Mouse (Mus musculus): ENCODE results near the gene Dnah11.
A peak's percentile ranks its signal among the peaks of the same experiment; 100 is the strongest.

Dnah11 gene

DNA sequence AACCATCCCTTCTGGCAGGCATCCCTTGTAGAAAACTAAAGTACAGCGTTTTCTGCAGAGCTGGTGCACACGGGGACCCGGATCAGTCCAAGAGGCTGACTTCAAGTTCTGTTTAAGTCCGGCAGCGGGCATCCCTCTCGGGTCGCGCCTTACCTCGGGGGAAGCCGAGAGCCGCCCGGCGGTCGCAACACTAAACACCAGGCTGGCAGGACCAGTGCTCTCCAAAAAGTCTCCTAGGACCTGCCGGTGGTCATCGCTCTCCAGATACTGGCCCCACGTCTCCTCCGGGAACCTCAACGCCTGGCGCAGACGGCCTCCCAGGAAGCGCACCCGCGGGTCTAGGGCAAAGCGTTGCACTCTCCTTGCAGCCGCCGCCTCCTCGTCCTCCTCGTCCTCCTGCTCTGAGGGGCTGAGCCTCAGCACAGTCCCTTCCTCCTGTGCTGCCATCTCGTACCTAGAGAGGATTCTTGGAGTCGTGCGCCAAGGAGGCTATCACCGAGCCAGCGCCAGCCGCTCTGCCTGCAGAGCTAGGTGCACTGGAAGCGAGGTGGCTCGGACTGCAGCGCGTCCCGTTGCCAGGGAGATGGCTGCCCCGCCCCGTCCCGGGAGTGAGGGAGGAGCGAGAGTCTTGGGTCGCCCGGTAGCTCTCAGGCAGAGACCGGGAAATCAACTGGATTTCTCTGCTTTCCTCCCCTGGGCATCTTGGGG is at the start of gene Dnah11:
Gene Dnah11 (minus strand): TSS at position 658 of the 708 bp plus-strand sequence.
- peak; percentile 35 for DNase-seq (ENCODE audit: low read depth, low spot score)

- no peak for DNase-seq (ENCODE audit: low read depth, low spot score)
These were observed 22.3 kb upstream of the Dnah11 start for GRCm38 (mm10) chr12:118221182-118221581.

- DNase-seq (ENCODE audit: low read depth, low spot score), result no peak
These were observed 21.2 kb upstream of the Dnah11 start for GRCm38 (mm10) chr12:118220062-118220461.

GRCm38 (mm10) chr12:118212163-118212562 is 13.3 kb upstream of the Dnah11 start:
- DNase-seq (ENCODE audit: low read depth, low spot score), result no peak

DNA sequence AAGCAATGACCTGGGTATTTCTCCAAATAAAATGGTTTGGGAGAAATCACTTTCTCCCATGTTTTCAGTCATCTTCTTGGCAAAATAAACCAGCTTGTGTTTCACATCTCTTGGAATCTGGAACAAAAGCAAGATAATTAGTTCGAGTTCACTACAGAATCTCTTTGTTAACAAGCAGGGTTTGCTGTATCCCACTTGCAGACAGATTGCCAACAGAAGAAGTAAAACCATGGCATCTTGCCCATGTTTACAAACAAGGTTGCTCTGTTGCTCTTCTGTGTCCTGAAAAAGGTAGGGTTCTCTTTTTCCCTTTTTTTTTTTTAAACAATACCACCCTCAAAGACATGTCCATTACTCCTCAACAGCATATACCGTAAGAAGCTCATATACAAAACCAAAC is 2.3 kb downstream of the Dnah11 start:
- DNase-seq (ENCODE audit: low read depth, low spot score), result no peak

DNA sequence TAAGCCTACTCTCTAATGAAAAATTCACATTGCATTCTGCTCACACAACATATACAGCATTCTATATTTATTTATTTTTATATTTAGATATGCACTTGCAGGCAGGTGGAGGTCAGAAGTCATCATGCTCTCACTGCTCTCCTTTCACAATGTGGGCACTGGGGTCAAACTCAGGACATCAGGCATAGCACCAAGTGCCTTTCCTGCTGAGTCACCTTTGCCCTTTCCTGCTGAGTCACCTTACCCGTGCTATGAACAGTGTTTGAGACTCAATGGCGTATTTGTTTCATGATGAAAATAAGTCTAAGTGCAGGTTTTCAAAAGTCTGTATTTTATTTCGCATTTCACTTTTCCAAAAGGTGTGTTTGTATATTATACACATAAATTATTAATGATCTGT is 9.3 kb downstream of the Dnah11 start:
- no peak for DNase-seq (ENCODE audit: low read depth, low spot score)

DNA sequence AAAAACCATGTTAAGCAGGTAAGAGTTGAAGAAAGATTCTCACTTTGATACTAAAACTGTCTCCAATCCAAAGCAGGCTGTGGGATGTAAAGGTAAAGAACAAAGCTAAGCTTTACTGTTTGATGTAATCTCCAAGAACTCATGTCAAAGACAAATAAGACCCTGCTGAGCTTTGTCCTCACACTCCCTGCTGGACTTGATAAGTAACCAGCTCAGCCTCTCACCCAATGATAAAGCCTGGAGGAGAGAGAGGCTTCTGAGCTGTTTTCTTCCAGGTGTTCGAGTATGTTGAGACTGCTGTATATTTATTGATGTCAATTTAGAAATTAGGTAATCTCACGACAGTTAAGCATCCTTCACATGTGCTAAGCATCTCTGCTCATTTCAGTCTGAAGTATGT is 11.2 kb downstream of the Dnah11 start:
- DNase-seq (ENCODE audit: low read depth, low spot score), result no peak

DNA sequence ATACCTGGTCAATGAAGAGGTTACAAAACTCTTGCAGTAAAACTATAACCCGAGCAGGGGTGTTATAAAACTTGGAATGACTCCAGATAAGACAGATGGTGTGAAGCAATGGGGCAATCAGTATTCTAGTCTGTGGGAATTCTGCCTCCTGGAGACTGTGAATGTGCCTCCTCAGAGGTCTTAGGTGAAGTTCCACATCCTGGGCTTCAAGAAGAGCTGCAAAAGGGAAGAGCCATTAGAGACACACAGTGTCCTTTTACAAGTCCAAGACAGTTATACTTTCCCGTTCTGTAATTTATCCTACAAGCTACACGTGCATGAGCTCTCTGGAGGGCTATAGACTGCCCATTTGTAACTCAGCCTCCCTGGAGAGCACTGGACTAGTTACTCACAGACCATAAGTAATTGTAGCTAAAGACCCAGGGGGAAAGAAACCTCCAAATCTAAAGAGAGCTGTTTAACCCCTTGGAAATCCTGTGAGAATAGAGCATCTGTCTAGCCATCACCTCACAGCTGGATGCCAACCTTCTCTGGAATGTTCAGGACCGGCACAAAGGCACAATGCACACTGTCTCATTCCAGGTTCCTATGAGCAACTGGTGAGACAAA is 11.9 kb downstream of the Dnah11 start:
- DNase-seq (ENCODE audit: low read depth, low spot score), result no peak

DNA sequence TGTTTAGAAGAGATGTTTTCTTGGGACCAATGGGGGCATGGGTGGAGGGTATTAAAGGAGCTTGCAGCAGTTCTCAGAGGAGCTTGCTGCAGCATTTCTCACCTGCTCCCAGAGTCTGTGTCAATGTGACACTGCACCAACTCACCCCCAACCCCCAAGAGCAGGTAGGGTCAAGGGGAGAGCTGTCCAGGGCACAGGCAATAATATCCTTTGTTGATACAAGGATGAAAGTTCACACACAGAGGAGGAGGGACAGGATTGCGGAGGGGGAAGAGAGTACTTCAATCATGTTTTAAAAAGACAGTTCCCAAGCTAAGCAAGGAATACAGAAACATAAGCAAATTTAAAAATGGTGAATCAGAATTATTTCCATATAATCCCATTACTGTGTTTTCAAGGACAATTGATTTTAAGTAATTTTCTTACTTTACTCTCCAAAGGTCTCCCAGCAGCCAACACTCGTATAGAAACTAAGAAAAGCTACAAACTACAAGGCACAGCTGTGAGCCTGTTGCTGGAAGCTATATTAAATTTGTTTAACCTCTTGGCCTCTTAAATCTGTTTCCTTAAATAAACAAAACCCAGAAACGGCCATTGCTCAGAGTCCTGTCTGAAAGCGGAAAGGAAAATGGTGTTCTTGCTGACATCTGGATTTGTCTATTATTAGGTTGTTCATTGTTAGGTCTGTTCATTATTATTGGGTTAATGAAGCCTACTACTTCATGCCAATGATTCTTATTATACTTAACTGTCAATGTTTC is 12.5 kb downstream of the Dnah11 start:
- DNase-seq (ENCODE audit: low read depth, low spot score), result no peak

GRCm38 (mm10) chr12:118184731-118185130 is 14.1 kb downstream of the Dnah11 start:
- no peak for DNase-seq (ENCODE audit: low read depth, low spot score)

DNA sequence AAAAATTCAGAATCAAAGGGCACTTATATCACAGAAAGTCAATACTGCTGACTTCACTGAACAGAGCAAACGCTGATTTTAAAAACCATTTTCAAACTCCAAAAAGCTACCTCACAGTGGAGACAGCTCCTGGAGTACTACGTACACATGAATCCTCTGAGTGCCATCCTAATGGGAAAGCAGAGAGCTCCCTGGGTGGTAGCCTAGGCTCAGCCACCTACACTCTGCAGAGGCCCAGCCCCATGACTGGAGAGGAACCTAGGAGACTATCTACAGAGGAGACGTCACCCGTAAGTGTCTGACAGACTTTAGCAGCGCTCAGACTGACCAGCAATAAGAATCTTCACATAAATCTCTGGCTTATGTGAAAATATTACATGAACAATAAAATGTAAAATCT is 21.1 kb downstream of the Dnah11 start:
- no peak for DNase-seq (ENCODE audit: low read depth, low spot score)

DNA sequence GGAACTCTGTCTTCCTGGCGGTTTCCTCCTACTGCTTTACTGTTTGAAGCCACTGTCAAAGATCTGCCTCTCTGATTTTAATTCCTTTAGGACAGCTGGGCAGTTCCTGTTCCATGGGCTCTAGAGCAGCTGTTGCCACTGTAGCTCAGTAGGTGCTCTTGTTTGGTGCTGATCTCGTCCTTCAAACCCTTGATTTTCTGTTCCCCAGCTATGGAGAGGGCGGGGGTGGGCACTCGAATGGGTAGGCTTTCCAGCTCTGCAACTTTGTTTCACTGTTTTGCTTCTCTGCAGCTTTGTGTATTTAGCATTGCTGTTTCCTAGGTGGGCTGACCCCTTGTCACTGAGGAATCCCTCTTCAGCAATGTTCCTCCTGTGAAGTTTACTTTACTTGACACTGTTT is 34.1 kb downstream of the Dnah11 start:
- DNase-seq (ENCODE audit: low read depth, low spot score), result no peak

DNA sequence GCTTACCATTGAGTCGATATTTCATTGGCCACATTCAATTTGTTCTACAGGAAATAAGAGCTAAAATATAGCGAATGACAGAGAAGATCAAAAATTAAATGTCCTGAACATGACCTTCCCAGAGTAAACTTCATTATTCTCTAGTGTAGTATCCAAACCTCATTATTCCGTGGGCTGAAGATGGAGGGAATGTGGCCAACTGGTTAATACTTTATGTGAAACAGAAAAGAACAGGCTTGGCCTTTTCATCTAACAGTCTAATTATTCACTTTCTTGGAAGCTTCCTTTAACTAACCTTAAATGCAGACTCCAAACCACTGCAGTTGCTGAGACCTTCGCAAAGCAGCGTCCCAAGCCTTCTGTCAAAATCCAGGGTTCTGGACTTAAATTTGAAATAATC is 41.9 kb downstream of the Dnah11 start:
- no peak for DNase-seq (ENCODE audit: low read depth, low spot score)

- no peak for DNase-seq (ENCODE audit: low read depth, low spot score)
These were observed 51.3 kb downstream of the Dnah11 start for GRCm38 (mm10) chr12:118147521-118148033.

DNA sequence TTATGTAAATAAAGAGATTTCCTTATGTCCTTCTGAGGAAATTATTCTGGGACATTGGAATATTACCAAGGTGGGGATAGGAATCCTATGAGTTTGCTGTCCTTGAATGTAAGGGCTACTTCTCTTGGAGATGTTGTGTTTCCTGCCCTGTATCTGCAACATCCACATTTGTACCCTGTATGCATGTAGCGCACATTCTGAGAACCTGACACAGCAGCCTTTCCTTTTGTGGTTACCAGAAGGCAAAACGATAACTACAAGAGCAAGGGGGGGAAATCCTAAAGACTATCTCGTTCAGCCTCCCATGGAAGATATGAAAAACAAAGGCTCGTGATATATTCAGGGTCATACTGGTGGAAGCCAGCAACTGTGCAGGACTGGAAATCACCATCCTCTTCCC is 70.7 kb downstream of the Dnah11 start:
- DNase-seq (ENCODE audit: low read depth, low spot score), result no peak

DNA sequence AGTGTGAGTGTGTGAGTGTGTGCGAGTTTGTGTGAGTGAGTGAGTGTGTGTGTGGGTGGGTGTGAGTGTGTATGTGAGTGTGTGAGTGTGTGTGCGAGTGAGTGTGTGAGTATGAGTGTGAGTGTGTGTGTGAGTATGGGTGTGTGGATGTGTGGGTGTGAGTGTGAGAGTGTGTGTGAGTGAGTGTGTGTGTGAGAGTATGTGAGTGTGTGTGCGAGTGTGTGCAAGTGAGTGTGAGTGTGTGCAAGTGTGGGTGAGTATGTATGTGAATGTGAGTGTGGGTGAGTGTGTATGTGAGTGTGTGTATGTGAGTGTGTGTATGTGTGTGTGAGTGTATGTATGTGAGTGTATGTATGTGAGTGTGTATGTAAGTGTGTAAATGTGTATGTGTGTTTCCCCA is 79.2 kb downstream of the Dnah11 start:
- DNase-seq (ENCODE audit: low read depth, low spot score), result no peak

DNA sequence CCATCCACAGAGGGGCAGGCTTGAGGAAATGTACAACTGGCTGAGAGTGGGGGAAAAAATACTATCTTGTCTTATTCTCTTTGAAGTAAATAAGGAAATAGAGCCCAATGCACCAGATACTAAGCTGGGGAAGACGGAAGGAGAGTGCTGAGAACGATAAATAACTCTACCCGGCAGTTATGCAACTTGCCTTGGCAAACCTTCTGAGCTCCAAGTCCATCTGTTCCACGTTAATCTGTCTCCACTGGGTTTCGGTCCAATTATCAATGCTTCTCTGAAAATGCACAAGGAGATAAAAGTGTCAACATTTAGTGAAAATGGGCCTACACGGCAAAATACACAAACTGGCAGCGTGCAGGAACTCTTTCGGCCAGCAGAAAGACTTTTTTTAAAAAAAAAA is 86.2 kb downstream of the Dnah11 start:
- no peak for DNase-seq (ENCODE audit: low read depth, low spot score)

- no peak for DNase-seq (ENCODE audit: low read depth, low spot score)
These were observed 86.9 kb downstream of the Dnah11 start for GRCm38 (mm10) chr12:118111896-118112295.

- DNase-seq (ENCODE audit: low read depth, low spot score), result no peak
These were observed 91.1 kb downstream of the Dnah11 start for GRCm38 (mm10) chr12:118107719-118108118.

DNA sequence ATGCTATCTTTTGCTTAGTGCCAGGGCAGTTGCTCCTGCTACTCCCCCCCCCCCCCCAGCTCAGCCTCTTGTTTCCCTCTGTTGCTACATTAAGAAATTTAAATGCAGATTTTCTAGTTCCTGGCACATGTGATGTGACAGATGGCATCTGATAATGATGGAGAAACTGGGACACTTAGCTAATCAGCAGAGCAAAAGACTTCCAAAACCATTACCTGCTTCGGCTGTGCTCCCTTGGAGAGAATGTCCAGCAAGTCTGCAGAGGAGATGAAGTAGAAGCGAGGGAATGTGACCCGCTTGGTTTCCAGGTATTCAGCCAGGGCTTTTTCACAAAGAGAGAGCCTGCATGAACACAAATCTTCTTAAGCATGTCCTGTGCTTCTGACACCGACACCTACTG is 94.3 kb downstream of the Dnah11 start:
- peak; percentile 3 for DNase-seq (ENCODE audit: low read depth, low spot score)

DNA sequence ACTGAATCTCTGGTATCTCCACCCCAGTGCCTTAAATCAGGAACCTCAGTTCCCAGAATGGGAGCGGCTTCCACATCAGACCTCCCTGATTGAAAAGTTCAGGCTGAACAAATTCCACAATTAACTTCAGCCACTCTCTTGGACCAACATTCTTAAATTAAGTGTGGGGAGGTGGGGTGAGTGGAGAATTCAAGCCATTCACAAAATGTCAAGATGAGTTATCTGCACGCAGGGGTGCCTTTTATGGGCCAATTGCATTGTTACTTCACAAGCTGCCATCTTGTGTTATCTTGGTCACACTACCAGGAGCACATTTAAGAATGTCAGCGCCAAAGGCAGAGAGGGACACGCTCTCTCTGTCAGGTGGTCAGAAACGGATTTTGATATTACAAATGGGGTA is 99.1 kb downstream of the Dnah11 start:
- no peak for DNase-seq (ENCODE audit: low read depth, low spot score)

DNA sequence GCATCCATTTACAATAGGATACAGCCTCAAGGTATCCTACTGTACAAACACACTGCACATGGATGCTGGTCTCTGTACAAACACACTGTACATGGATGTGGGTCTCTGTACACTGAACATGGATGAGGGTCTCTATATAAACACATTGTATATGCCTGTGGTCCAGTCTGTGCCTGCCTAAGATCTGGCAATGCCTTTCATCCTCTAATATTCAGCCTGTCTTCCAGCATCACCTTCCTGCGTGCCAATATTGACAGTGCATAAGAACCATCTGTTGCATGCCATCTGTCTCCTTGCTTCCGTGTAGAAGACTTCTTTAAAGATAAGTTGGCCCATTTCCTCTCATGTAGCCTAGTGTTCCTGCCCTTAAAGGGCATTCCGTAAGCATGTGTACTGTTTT is 100.6 kb downstream of the Dnah11 start:
- no peak for DNase-seq (ENCODE audit: low read depth, low spot score)

GRCm38 (mm10) chr12:118094946-118095345 is 103.9 kb downstream of the Dnah11 start:
- no peak for DNase-seq (ENCODE audit: low read depth, low spot score)
